Mouse (Mus musculus): ENCODE measurements around the gene Hist1h3g. TPM values are rescaled to one million over a fixed set of nuclear protein-coding genes. Genes with fewer than 3 reads are reported as not detected.
"Not testable (repeated sequence)": the region's sequence is repeated elsewhere in the genome, so short reads cannot be mapped to it uniquely, and the experiment has no call there.

Gene Hist1h3g
- polyA plus RNA-seq, 1 experiment from 2014 or later, result 1.8 TPM

- H3K9me3 ChIP-seq, H3K27me3 ChIP-seq, H3K36me3 ChIP-seq: not testable (repeated sequence)
- Histone ChIP-seq H3K27ac (peak overlapping the region; percentile 96), H3K4me2 (peak overlapping the region; percentile 74), H3K4me3 (peak overlapping the region; percentile 50), H3K9ac (peak overlapping the region; percentile 81), H3K4me1 (replicated peaks) (peaks cover 34% of the 10 kb centered on the region)
- WGBS, result under 1% methylated on average over 17 of the region's 34 CpGs
- ATAC-seq (ENCODE audit: low FRiP score), result peak; percentile 1; the same call in 1 of the 2 replicates
Measured at GRCm38 (mm10) chr13:23571504-23572217, 36.4 kb downstream of the Hist1h3g start.

- Histone ChIP-seq H3K4me1 (replicated peaks) (peaks cover 41% of the 10 kb centered on the region), H3K4me2 (peak overlapping the region; percentile 74), H3K9ac (peak overlapping the region; percentile 81), H3K27me3 (no peaks in the 10 kb centered on the region), H3K9me3 (no peaks in the 10 kb centered on the region), H3K36me3 (no peaks in the 10 kb centered on the region), H3K4me3 (peak overlapping the region; percentile 50), H3K27ac (peak overlapping the region; percentile 96)
- WGBS, result 40% methylated on average over 2 of the region's 2 CpGs
- no peak for ATAC-seq (ENCODE audit: low FRiP score)
Measured at GRCm38 (mm10) chr13:23572218-23573033, 37.2 kb downstream of the Hist1h3g start.

DNA sequence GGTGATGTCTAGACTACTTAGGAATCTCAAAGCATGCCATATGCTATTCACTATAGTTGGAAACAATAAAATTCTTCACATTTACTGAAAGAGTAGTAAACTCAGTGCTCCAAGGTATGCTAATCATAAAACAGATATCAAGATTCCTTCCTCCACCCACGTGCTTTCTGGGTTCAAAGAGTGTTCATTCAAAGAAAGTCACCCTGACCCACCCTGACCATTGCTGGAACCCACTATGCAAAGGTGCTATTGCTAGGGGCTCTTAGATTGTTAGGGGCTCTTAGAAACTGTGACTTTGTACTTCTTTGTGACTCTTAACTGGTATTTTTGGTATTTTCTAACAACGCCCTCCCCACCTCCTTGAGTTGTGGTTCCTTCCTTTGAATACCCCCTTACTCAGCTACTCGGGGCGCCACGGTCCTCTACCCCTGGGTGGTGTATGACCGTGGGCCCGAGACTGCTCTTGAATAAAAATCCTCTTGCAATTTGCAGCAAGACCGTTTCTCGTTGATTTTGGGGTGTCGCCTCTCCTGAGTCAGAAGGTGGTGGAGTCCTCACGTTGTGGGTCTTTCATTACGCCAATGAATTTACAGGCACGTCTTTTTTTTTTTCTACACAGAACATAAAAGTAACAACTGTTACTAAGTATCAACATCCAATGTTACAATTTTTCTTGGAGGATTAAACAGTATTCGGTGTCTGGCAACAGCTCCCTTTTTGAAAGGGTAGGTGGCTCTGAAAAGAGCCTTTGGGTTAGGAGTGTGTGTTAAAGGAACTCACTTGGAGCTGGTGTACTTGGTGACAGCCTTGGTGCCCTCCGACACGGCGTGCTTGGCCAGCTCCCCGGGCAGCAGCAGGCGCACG is 38.0 kb downstream of the Hist1h3g start:
- ATAC-seq (ENCODE audit: low FRiP score); H3K9me3 ChIP-seq; H3K36me3 ChIP-seq; H3K27me3 ChIP-seq: not testable (repeated sequence)
- Histone ChIP-seq H3K4me3 (peak overlapping the region; percentile 50), H3K4me2 (peak overlapping the region; percentile 74), H3K27ac (peak overlapping the region; percentile 84), H3K9ac (peak overlapping the region; percentile 49; the same call in 1 of the 2 replicates), H3K4me1 (replicated peaks) (peaks cover 41% of the 10 kb centered on the region)
- 9% methylated on average over 20 of the region's 20 CpGs for WGBS

DNA sequence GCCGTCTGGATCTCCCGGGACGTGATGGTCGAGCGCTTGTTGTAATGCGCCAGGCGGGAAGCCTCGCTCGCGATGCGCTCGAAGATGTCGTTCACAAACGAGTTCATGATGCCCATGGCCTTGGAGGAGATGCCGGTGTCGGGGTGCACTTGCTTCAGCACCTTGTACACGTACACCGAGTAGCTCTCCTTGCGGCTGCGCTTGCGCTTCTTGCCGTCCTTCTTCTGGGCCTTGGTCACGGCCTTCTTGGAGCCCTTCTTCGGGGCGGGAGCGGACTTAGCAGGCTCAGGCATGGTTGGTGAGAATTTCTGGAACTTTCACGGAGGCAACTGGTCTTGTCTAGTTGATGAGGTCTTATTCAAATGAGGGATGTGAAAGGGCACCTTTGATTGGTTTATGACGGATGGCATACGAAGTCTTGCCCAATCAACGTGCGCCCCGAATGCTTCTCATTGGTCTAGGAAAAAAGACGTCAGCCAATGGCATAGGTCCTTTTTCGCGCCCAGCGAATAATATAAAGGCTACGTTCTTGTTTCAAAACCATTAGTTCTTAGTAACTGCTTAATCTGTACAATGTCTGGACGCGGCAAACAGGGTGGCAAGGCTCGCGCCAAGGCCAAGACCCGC is 38.8 kb downstream of the Hist1h3g start, which contains the start of the genes Hist1h2bf and Hist1h2ad:
TSS of gene Hist1h2bf (minus strand) at position 299 of the 627 bp plus-strand sequence.
TSS of gene Hist1h2ad (plus strand) at position 484 of the 627 bp plus-strand sequence.
- not testable (repeated sequence) for H3K27me3 ChIP-seq, H3K36me3 ChIP-seq, H3K9me3 ChIP-seq
- peak; percentile 93 for ATAC-seq (ENCODE audit: low FRiP score)
- H3K27ac ChIP-seq, result peak within 1 kb of the TSS; percentile 85
- H3K4me2 ChIP-seq, result peak within 1 kb of the TSS; percentile 74
- H3K4me3 ChIP-seq, result peak within 1 kb of the TSS; percentile 42
- WGBS, result under 1% methylated on average over 42 of the region's 42 CpGs
- peaks cover 41% of the 10 kb centered on the region for H3K4me1 ChIP-seq (replicated peaks)
- H3K9ac ChIP-seq, result peak within 1 kb of the TSS; percentile 49; the same call in 1 of the 2 replicates

DNA sequence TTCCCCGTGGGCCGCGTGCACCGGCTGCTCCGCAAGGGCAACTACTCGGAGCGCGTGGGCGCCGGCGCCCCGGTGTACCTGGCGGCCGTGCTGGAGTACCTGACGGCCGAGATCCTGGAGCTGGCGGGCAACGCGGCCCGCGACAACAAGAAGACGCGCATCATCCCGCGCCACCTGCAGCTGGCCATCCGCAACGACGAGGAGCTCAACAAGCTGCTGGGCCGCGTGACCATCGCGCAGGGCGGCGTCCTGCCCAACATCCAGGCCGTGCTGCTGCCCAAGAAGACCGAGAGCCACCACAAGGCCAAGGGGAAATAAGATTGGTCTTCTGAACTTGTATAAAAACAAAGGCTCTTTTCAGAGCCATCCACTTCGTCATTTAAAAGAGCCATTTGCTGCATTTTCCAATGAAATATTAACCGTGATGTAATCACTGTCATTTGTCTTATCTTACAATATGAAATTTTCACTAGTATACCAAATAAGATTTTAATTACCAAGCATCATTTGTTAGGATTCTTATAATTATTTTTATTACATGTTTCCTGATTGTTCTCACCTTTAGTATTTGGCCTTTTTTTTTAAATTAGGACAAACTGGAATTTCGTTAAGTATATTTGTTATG is 39.4 kb downstream of the Hist1h3g start:
- peak; percentile 8 for ATAC-seq (ENCODE audit: low FRiP score)
- WGBS, result 0% methylated on average over 13 of the region's 39 CpGs
- H3K9me3 ChIP-seq, H3K9ac ChIP-seq, H3K27me3 ChIP-seq, H3K36me3 ChIP-seq: not testable (repeated sequence)
- peaks cover 41% of the 10 kb centered on the region for H3K4me1 ChIP-seq (replicated peaks)
- H3K4me2 ChIP-seq, result peak overlapping the region; percentile 74
- peak overlapping the region; percentile 85 for H3K27ac ChIP-seq
- H3K4me3 ChIP-seq, result peak overlapping the region; percentile 42

- Histone ChIP-seq H3K27ac (peak within 1 kb of the TSS; percentile 85), H3K36me3 (no peaks in the 10 kb centered on the region), H3K4me1 (replicated peaks) (peaks cover 37% of the 10 kb centered on the region), H3K4me3 (peak within 1 kb of the TSS; percentile 42), H3K9ac (peak within 1 kb of the TSS; percentile 77), H3K9me3 (no peaks in the 10 kb centered on the region), H3K4me2 (peak within 1 kb of the TSS; percentile 69), H3K27me3 (no peaks in the 10 kb centered on the region)
- under 1% methylated on average over 18 of the region's 18 CpGs for WGBS
- ATAC-seq (ENCODE audit: low FRiP score), result peak; percentile 40
Measured at GRCm38 (mm10) chr13:23575271-23575851, 40.1 kb downstream of the Hist1h3g start, which contains the start of gene Hist1h3d. Gene Hist1h3d (plus strand): TSS chr13:23575763.

GRCm38 (mm10) chr13:23575864-23576313 is 40.7 kb downstream of the Hist1h3g start:
- WGBS, result under 1% methylated on average over 15 of the region's 40 CpGs
- peak overlapping the region; percentile 69 for H3K4me2 ChIP-seq
- H3K4me3 ChIP-seq, result peak overlapping the region; percentile 42
- not testable (repeated sequence) for H3K27me3 ChIP-seq; H3K36me3 ChIP-seq; H3K9me3 ChIP-seq; ATAC-seq (ENCODE audit: low FRiP score)
- H3K4me1 ChIP-seq (replicated peaks), result peaks cover 37% of the 10 kb centered on the region
- peak overlapping the region; percentile 82 for H3K27ac ChIP-seq
- peak overlapping the region; percentile 77 for H3K9ac ChIP-seq

DNA sequence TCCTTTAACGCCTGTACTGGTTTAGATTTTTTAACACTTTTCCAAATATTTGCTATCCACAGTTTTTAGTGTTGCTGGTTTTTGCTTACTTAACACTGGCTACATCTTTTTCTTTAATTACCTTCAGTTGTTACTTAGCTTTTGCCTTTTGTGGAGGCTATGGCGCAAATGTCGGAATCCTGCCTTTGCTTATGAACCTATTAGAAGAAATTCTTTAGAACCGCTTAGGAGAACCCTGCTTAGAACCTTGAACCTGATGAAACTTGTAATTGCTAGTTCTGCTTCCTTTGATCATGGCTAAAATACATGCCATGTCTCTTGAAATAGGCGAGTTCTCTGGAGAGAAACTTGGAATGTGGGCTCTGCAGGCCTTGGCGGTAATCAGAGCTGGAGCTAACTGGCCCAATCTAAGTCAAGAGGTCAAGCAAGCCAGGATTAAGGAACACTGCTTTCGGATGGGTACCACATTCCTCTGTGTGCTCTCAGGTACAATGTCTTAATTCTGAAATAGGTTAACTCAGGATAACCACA is 41.2 kb downstream of the Hist1h3g start:
- H3K27ac ChIP-seq, result peak overlapping the region; percentile 82; the same call in 1 of the 2 replicates
- no peaks in the 10 kb centered on the region for H3K27me3 ChIP-seq
- no peaks in the 10 kb centered on the region for H3K36me3 ChIP-seq
- 3% methylated on average over 7 of the region's 7 CpGs for WGBS
- ATAC-seq (ENCODE audit: low FRiP score), result no peak
- peak overlapping the region; percentile 77 for H3K9ac ChIP-seq
- H3K4me3 ChIP-seq, result peak overlapping the region; percentile 42
- H3K9me3 ChIP-seq, result no peaks in the 10 kb centered on the region
- H3K4me1 ChIP-seq (replicated peaks), result peaks cover 37% of the 10 kb centered on the region
- H3K4me2 ChIP-seq, result peak overlapping the region; percentile 69

DNA sequence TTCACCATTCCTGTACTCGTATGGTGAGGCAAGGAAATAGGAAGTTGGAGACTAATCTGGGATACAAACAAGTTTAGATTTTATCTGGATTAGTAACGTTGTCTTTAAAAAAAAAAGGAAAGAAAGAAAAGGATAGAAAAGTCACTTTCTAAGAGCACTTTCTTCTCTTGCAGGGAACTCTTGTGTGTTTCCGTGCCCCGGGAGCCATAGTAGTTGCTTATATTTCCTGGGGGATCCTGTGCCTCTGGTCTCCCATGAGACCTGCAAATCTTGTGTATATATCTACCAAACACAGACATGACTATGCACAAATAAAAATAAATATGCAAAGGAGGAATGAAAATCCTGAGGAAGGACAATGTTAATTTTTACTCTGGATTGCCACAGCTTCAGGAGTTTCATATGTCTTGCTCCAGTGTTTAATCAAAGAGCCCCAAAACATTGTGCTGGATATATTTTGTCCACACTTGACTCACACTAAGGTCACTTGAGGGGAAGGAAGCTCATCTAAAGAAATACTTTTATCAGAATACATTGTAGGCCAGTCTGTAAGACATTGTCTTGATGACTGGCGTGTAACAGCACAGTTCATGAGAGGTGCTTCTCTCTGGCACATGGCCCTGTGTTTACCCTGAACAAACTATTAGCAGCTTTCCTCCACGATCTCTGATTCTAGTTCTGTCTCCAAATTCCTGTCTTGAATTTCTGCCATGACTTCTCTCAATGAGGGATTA is 41.9 kb downstream of the Hist1h3g start:
- Histone ChIP-seq H3K9ac (peak overlapping the region; percentile 77; the same call in 1 of the 2 replicates), H3K9me3 (no peaks in the 10 kb centered on the region), H3K27ac (0 out of 2 replicates have a peak overlapping the region, but pooled peaks have one; percentile 82), H3K4me1 (replicated peaks) (peaks cover 37% of the 10 kb centered on the region), H3K36me3 (no peaks in the 10 kb centered on the region), H3K27me3 (no peaks in the 10 kb centered on the region), H3K4me2 (peak overlapping the region; percentile 69), H3K4me3 (peak overlapping the region; percentile 42; the same call in 1 of the 2 replicates)
- no peak for ATAC-seq (ENCODE audit: low FRiP score)
- WGBS, result 53% methylated on average over 6 of the region's 6 CpGs

DNA sequence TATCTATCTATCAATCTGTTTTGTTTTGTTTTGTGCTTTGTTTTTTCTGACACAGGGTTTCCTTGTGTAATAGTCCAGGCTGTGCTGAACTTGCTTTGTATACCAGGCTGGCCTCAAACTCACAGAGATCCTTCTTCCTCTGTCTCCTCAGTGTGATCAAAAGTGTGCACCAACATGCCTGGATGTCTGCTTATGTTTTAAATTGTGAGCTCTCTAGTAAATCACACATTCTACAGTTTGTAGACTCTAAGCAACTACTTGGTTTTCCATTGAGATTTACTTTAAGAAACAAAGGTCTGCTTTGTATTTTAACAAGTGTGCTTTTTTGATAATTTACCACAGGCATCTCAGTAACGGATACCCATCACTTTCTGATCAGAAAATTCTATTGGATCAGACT is 42.6 kb downstream of the Hist1h3g start:
- H3K4me2 ChIP-seq, result no peak overlapping the region
- no peaks in the 10 kb centered on the region for H3K9me3 ChIP-seq
- no peaks in the 10 kb centered on the region for H3K36me3 ChIP-seq
- ATAC-seq (ENCODE audit: low FRiP score), result no peak
- H3K27ac ChIP-seq, result no peak overlapping the region
- H3K4me3 ChIP-seq, result no peak overlapping the region
- 90% methylated on average over 1 of the region's 1 CpGs for WGBS
- peaks cover 36% of the 10 kb centered on the region for H3K4me1 ChIP-seq (replicated peaks)
- H3K9ac ChIP-seq, result no peak overlapping the region
- H3K27me3 ChIP-seq, result no peaks in the 10 kb centered on the region
